Mouse (Mus musculus): ENCODE measurements at regions not wholly inside any gene's neighbourhood (a gene's known extent, or its start where the extent isn't known, plus 50 kb on each side); places are given as distances from the start of the nearest gene placed in this dataset.
A peak's percentile ranks its signal among the peaks of the same experiment; 100 is the strongest.

- Histone ChIP-seq H3K27ac (ENCODE audit: low read depth) (no peak overlapping the region), H3K4me3 (ENCODE audit: low read depth, low read length) (no peak overlapping the region), H3K9ac (replicated peaks) (no peak overlapping the region), H3K4me2 (ENCODE audit: low read depth, low read length) (no peak overlapping the region), H3K36me3 (replicated peaks; ENCODE audit: insufficient read depth, low read length) (no peaks in the 10 kb centered on the region), H3K4me1 (ENCODE audit: insufficient read depth) (no peaks in the 10 kb centered on the region), H3K27me3 (ENCODE audit: insufficient read depth, low read length) (no peaks in the 10 kb centered on the region), H3K9me3 (ENCODE audit: low read length) (no peaks in the 10 kb centered on the region)
- DNase-seq (no peak), ATAC-seq (no peak)
- 91% methylated on average over 1 of the region's 1 CpGs for WGBS (ENCODE audit: insufficient replicate concordance)
- TF ChIP-seq CTCF (IDR thresholded peaks at IDR 0.05; ENCODE audit: low read depth), result no peak
- TF ChIP-seq EP300 (IDR thresholded peaks at IDR 0.05; ENCODE audit: low read depth), result no peak
These were observed 138.3 kb upstream of the Adamts3 start for GRCm38 (mm10) chr5:90021447-90021846.

GRCm38 (mm10) chr5:90000758-90001157, 117.6 kb upstream of the Adamts3 start:
- H3K27ac ChIP-seq (ENCODE audit: low read depth), result no peak overlapping the region
- no peak overlapping the region for H3K4me3 ChIP-seq (ENCODE audit: low read depth, low read length)
- H3K9me3 ChIP-seq (ENCODE audit: low read length), result no peaks in the 10 kb centered on the region
- DNase-seq, result no peak
- no peak overlapping the region for H3K4me2 ChIP-seq (ENCODE audit: low read depth, low read length)
- no peaks in the 10 kb centered on the region for H3K4me1 ChIP-seq (ENCODE audit: insufficient read depth)
- H3K36me3 ChIP-seq (replicated peaks; ENCODE audit: insufficient read depth, low read length), result no peaks in the 10 kb centered on the region
- WGBS (ENCODE audit: insufficient replicate concordance), result 80% methylated on average over 6 of the region's 6 CpGs
- H3K9ac ChIP-seq (replicated peaks), result no peak overlapping the region
- no peaks in the 10 kb centered on the region for H3K27me3 ChIP-seq (ENCODE audit: insufficient read depth, low read length)
- TF ChIP-seq EP300 (IDR thresholded peaks at IDR 0.05; ENCODE audit: low read depth), result no peak
- no peak for TF ChIP-seq CTCF (IDR thresholded peaks at IDR 0.05; ENCODE audit: low read depth)
- ATAC-seq, result no peak

DNA sequence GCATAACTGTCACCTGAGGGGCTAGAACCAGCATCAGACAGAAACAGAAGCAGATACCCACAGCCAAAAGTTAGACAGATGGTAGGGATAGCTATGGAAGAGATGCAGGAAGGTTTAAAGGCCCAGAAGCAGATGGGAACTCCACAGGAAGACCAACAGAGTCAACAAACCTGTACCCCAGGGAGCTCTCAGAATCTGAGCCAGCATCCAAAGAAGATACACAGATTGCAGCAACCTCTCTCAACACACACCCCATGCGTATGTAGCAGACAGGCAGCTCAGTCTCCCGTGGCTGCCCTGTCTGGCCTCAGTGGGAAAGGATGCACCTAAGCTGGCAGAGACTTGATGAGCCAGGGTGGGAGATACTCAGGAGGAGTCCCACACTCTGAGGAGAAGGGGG, 108.4 kb upstream of the Adamts3 start:
- TF ChIP-seq CTCF (IDR thresholded peaks at IDR 0.05; ENCODE audit: low read depth), result no peak
- no peak for TF ChIP-seq EP300 (IDR thresholded peaks at IDR 0.05; ENCODE audit: low read depth)
- H3K4me2 ChIP-seq (ENCODE audit: low read depth, low read length), result no peak overlapping the region
- no peak overlapping the region for H3K9ac ChIP-seq (replicated peaks)
- no peaks in the 10 kb centered on the region for H3K27me3 ChIP-seq (ENCODE audit: insufficient read depth, low read length)
- H3K4me1 ChIP-seq (ENCODE audit: insufficient read depth), result no peaks in the 10 kb centered on the region
- H3K36me3 ChIP-seq (replicated peaks; ENCODE audit: insufficient read depth, low read length), result no peaks in the 10 kb centered on the region
- WGBS (ENCODE audit: insufficient replicate concordance), result 71% methylated on average over 2 of the region's 2 CpGs
- DNase-seq, result no peak
- H3K27ac ChIP-seq (ENCODE audit: low read depth), result no peak overlapping the region
- no peak for ATAC-seq
- no peaks in the 10 kb centered on the region for H3K9me3 ChIP-seq (ENCODE audit: low read length)
- H3K4me3 ChIP-seq (ENCODE audit: low read depth, low read length), result no peak overlapping the region

- Histone ChIP-seq H3K4me3 (ENCODE audit: low read depth, low read length) (no peak overlapping the region), H3K36me3 (replicated peaks; ENCODE audit: insufficient read depth, low read length) (no peaks in the 10 kb centered on the region), H3K9ac (replicated peaks) (no peak overlapping the region), H3K4me1 (ENCODE audit: insufficient read depth) (no peaks in the 10 kb centered on the region), H3K4me2 (ENCODE audit: low read depth, low read length) (no peak overlapping the region), H3K27ac (ENCODE audit: low read depth) (no peak overlapping the region), H3K9me3 (ENCODE audit: low read length) (no peaks in the 10 kb centered on the region), H3K27me3 (ENCODE audit: insufficient read depth, low read length) (no peaks in the 10 kb centered on the region)
- TF ChIP-seq CTCF (IDR thresholded peaks at IDR 0.05; ENCODE audit: low read depth), result peak; percentile 57
- no peak for TF ChIP-seq EP300 (IDR thresholded peaks at IDR 0.05; ENCODE audit: low read depth)
- DNase-seq (no peak), ATAC-seq (no peak)
- 52% methylated on average over 6 of the region's 6 CpGs for WGBS (ENCODE audit: insufficient replicate concordance)
These were observed 98.5 kb upstream of the Adamts3 start for GRCm38 (mm10) chr5:89981627-89982026.

DNA sequence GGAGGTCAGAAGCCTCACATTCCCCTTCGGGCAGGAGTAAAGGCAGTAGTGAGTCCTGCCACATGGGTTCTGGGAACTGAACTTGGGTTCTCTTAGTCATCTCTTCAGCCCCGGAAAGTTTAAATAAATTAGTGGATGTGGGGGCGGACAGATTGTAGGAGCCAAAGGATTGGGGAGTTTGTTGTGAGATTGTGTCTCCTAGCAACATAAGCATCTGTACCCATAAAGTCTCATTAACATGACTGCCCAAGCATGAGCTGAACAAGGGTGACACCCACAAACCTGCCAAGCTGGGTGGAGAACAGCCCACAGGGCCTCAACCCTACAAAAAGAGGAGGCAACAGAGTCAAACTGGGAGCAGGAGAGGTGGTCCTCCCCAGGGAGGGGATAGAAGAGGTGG, 97.1 kb upstream of the Adamts3 start:
- Histone ChIP-seq H3K27me3 (ENCODE audit: insufficient read depth, low read length) (no peaks in the 10 kb centered on the region), H3K9ac (replicated peaks) (no peak overlapping the region), H3K4me1 (ENCODE audit: insufficient read depth) (no peaks in the 10 kb centered on the region), H3K9me3 (ENCODE audit: low read length) (no peaks in the 10 kb centered on the region; the same call in 1 of the 2 replicates), H3K4me2 (ENCODE audit: low read depth, low read length) (no peak overlapping the region), H3K4me3 (ENCODE audit: low read depth, low read length) (no peak overlapping the region), H3K36me3 (replicated peaks; ENCODE audit: insufficient read depth, low read length) (no peaks in the 10 kb centered on the region), H3K27ac (ENCODE audit: low read depth) (no peak overlapping the region)
- TF ChIP-seq EP300 (IDR thresholded peaks at IDR 0.05; ENCODE audit: low read depth) (no peak), CTCF (IDR thresholded peaks at IDR 0.05; ENCODE audit: low read depth) (no peak)
- 80% methylated on average over 3 of the region's 3 CpGs for WGBS (ENCODE audit: insufficient replicate concordance)
- DNase-seq, result no peak
- ATAC-seq, result no peak

- Histone ChIP-seq H3K4me1 (ENCODE audit: insufficient read depth) (no peaks in the 10 kb centered on the region), H3K27ac (ENCODE audit: low read depth) (no peak overlapping the region), H3K9ac (replicated peaks) (no peak overlapping the region), H3K9me3 (ENCODE audit: low read length) (no peaks in the 10 kb centered on the region), H3K27me3 (ENCODE audit: insufficient read depth, low read length) (no peaks in the 10 kb centered on the region), H3K4me2 (ENCODE audit: low read depth, low read length) (no peak overlapping the region), H3K4me3 (ENCODE audit: low read depth, low read length) (no peak overlapping the region), H3K36me3 (replicated peaks; ENCODE audit: insufficient read depth, low read length) (no peaks in the 10 kb centered on the region)
- TF ChIP-seq CTCF (IDR thresholded peaks at IDR 0.05; ENCODE audit: low read depth), result no peak
- no peak for TF ChIP-seq EP300 (IDR thresholded peaks at IDR 0.05; ENCODE audit: low read depth)
- 86% methylated on average over 11 of the region's 11 CpGs for WGBS (ENCODE audit: insufficient replicate concordance)
- ATAC-seq (no peak), DNase-seq (no peak)
These were observed 69.5 kb upstream of the Adamts3 start for GRCm38 (mm10) chr5:89952611-89953010.

- Histone ChIP-seq H3K9me3 (ENCODE audit: low read length) (no peaks in the 10 kb centered on the region), H3K4me2 (ENCODE audit: low read depth, low read length) (no peak overlapping the region), H3K4me1 (ENCODE audit: insufficient read depth) (no peaks in the 10 kb centered on the region), H3K9ac (replicated peaks) (no peak overlapping the region), H3K4me3 (ENCODE audit: low read depth, low read length) (no peak overlapping the region), H3K36me3 (replicated peaks; ENCODE audit: insufficient read depth, low read length) (no peaks in the 10 kb centered on the region), H3K27me3 (ENCODE audit: insufficient read depth, low read length) (no peaks in the 10 kb centered on the region), H3K27ac (ENCODE audit: low read depth) (no peak overlapping the region)
- 72% methylated on average over 3 of the region's 3 CpGs for WGBS (ENCODE audit: insufficient replicate concordance)
- TF ChIP-seq CTCF (IDR thresholded peaks at IDR 0.05; ENCODE audit: low read depth) (no peak), EP300 (IDR thresholded peaks at IDR 0.05; ENCODE audit: low read depth) (no peak)
- ATAC-seq, result no peak
- DNase-seq, result no peak
These were observed 62.5 kb upstream of the Adamts3 start for GRCm38 (mm10) chr5:89945660-89945925.
